Mouse (Mus musculus) ES-Bruce4 (cell line): Measurements from ENCODE around the gene Ypel3.

Experiments used
- CTCF ChIP-seq: IDR thresholded peaks from one replicate; pipeline ENCODE4 v1.8.1; 2011; ENCODE audit warnings: low read depth, low read length
- EP300 ChIP-seq: IDR thresholded peaks from 2 replicates; pipeline ENCODE4 v1.6.1; 2011; ENCODE audit warnings: low read depth, low read length; ENCODE audit not compliant: insufficient read depth
- POLR2A ChIP-seq: IDR thresholded peaks from one replicate; pipeline ENCODE4 v1.8.1; 2011; ENCODE audit warnings: low read length; ENCODE audit not compliant: insufficient read depth

DNA sequence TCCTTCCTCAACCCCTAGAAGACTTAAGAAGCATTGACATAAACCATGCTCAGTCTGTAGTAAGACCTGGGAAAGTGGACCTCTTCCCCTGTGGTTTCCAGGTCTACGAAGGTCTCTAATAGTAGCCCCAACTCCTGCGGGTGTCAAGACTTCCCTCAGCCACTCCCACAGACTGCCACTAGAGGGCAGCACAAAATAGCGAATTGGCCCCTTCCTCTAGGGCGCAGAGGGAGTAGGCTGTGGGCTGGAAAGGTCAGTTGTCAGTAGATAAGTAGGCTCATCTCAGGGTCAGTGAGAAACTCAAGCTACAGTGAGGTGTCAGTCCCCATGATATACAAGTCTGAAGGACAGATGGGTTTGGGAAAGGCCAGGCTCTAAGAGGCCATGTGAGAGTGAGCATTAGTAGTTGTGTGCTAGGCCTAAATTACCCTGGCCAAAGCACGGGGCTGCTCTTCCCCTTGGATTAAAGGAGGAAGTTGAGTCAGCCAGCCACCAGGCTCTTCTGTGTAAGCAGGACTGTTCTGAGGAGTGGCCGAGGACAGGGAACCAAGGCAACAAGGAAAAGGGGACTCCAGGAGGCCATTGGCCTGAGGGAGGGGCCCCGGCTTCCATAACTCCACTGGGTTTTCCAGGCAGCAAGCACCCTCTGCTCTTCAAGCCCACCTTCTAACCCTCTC lies 45.2 kb downstream of the Ypel3 start:
- TF ChIP-seq CTCF = peak; percentile 99
- no peak for TF ChIP-seq POLR2A
- peak; percentile 33; the same call in 1 of the 2 replicates for TF ChIP-seq EP300
